Mouse (Mus musculus) ES-Bruce4 (cell line): ENCODE data around the gene Hpn. TPM values are rescaled to one million over a fixed set of nuclear protein-coding genes. Genes with fewer than 3 reads are reported as not detected.

Experiments
- H3K27ac ChIP-seq: 2 replicates; pipeline ENCODE4 v1.5.1; 2012; ENCODE audit warnings: low read length, inconsistent platforms; ENCODE audit not compliant: insufficient read depth
- H3K27me3 ChIP-seq: 2 replicates; pipeline ENCODE4 v1.6.1; 2012; ENCODE audit warnings: mild to moderate bottlenecking, low read length, inconsistent platforms; ENCODE audit not compliant: control insufficient read depth, poor library complexity, insufficient read depth, severe bottlenecking
- H3K36me3 ChIP-seq: 2 replicates; pipeline ENCODE4 v1.6.1; 2012; ENCODE audit warnings: inconsistent platforms, mild to moderate bottlenecking, low read length, moderate library complexity; ENCODE audit not compliant: control insufficient read depth, poor library complexity, insufficient read depth, severe bottlenecking
- H3K4me1 ChIP-seq: one replicate; pipeline ENCODE4 v1.8.1; 2011; ENCODE audit warnings: low read length; ENCODE audit not compliant: control insufficient read depth, insufficient read depth
- H3K4me3 ChIP-seq: 2 replicates; pipeline ENCODE4 v1.5.1; 2011; ENCODE audit warnings: low read depth, mild to moderate bottlenecking, low read length
- H3K9ac ChIP-seq: 2 replicates; pipeline ENCODE4 v1.6.1; 2012; ENCODE audit warnings: low read depth, mild to moderate bottlenecking, inconsistent platforms; ENCODE audit not compliant: poor library complexity, severe bottlenecking
- H3K9me3 ChIP-seq: replicated peaks from 2 replicates; pipeline ENCODE4 v1.6.1; 2012; ENCODE audit warnings: mild to moderate bottlenecking, low read length, inconsistent platforms; ENCODE audit not compliant: control insufficient read depth, poor library complexity, insufficient read depth, severe bottlenecking
- CTCF ChIP-seq: IDR thresholded peaks from one replicate; pipeline ENCODE4 v1.8.1; 2011; ENCODE audit warnings: low read depth, low read length
- EP300 ChIP-seq: IDR thresholded peaks from 2 replicates; pipeline ENCODE4 v1.6.1; 2011; ENCODE audit warnings: low read depth, low read length; ENCODE audit not compliant: insufficient read depth
- POLR2A ChIP-seq: IDR thresholded peaks from one replicate; pipeline ENCODE4 v1.8.1; 2011; ENCODE audit warnings: low read length; ENCODE audit not compliant: insufficient read depth
- polyA plus RNA-seq: library from polyadenylated mRNA; stranded (reverse); fragments of >200 nt; gene quantifications from 2 replicates; pipeline ENCODE4 v1.2.4, GENCODE M21; 2011; ENCODE audit warnings: low read depth; ENCODE audit not compliant: missing spikeins, insufficient read depth, insufficient read length

Gene Hpn
- polyA plus RNA-seq, 1 experiment = 28.7 TPM

GRCm38 (mm10) chr7:31144886-31145285 is 29.8 kb upstream of the Hpn start:
- H3K9ac ChIP-seq = no peak overlapping the region
- H3K4me3 ChIP-seq = no peak overlapping the region
- H3K9me3 ChIP-seq = no peaks in the 10 kb centered on the region
- H3K4me1 ChIP-seq = peaks cover 4% of the 10 kb centered on the region
- peaks cover 24% of the 10 kb centered on the region for H3K36me3 ChIP-seq
- H3K27me3 ChIP-seq = no peaks in the 10 kb centered on the region
- H3K27ac ChIP-seq = no peak overlapping the region
- TF ChIP-seq EP300 (no peak), POLR2A (no peak), CTCF (peak; percentile 73)

- TF ChIP-seq POLR2A = no peak
- TF ChIP-seq CTCF = no peak
- no peak for TF ChIP-seq EP300
- peaks cover 1% of the 10 kb centered on the region for H3K4me1 ChIP-seq
- peaks cover 58% of the 10 kb centered on the region for H3K36me3 ChIP-seq
- no peak overlapping the region for H3K27ac ChIP-seq
- no peak overlapping the region for H3K9ac ChIP-seq
- no peaks in the 10 kb centered on the region for H3K9me3 ChIP-seq
- H3K27me3 ChIP-seq = no peaks in the 10 kb centered on the region
- H3K4me3 ChIP-seq = no peak overlapping the region
Observed at GRCm38 (mm10) chr7:31140941-31141340, 25.9 kb upstream of the Hpn start.

- TF ChIP-seq EP300 = no peak
- no peak for TF ChIP-seq CTCF
- no peak for TF ChIP-seq POLR2A
- Histone ChIP-seq H3K9ac (no peak overlapping the region), H3K27ac (no peak overlapping the region), H3K4me1 (peaks cover 1% of the 10 kb centered on the region), H3K4me3 (no peak overlapping the region), H3K36me3 (peaks cover 61% of the 10 kb centered on the region), H3K27me3 (no peaks in the 10 kb centered on the region), H3K9me3 (no peaks in the 10 kb centered on the region)
Observed at GRCm38 (mm10) chr7:31140302-31140701, 25.2 kb upstream of the Hpn start.

- TF ChIP-seq EP300 (no peak), POLR2A (no peak), CTCF (peak; percentile 73)
- H3K27ac ChIP-seq = no peak overlapping the region
- peaks cover 63% of the 10 kb centered on the region for H3K36me3 ChIP-seq
- H3K27me3 ChIP-seq = no peaks in the 10 kb centered on the region
- H3K4me3 ChIP-seq = no peak overlapping the region
- H3K9me3 ChIP-seq = no peaks in the 10 kb centered on the region
- H3K4me1 ChIP-seq = no peaks in the 10 kb centered on the region
- H3K9ac ChIP-seq = no peak overlapping the region
Observed at GRCm38 (mm10) chr7:31139765-31140164, 24.7 kb upstream of the Hpn start.

DNA sequence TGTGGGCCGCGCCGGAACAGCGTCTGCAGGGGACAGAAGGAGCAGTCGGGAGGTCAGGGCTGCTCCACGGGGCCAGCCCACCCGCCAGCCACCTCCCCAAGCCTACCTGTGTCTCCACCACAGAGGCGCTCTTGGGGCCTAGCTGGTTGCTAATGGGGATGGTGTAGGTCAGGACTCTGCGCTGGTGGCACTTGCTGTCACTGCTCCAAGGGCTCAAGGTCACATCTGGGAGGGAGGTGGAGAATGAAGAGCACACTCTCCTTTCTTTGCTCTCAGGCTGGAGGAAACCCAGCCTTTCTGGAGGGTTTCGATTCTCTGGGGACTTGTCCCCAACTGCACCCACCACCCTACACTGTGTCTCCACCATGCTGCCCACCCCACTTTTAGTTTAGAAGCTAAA is 20.6 kb upstream of the Hpn start:
- H3K4me1 ChIP-seq = no peaks in the 10 kb centered on the region
- H3K36me3 ChIP-seq = peaks cover 61% of the 10 kb centered on the region
- H3K4me3 ChIP-seq = no peak overlapping the region
- no peaks in the 10 kb centered on the region for H3K9me3 ChIP-seq
- TF ChIP-seq EP300 = no peak
- TF ChIP-seq POLR2A = no peak
- H3K27me3 ChIP-seq = no peaks in the 10 kb centered on the region
- H3K9ac ChIP-seq = no peak overlapping the region
- no peak overlapping the region for H3K27ac ChIP-seq

DNA sequence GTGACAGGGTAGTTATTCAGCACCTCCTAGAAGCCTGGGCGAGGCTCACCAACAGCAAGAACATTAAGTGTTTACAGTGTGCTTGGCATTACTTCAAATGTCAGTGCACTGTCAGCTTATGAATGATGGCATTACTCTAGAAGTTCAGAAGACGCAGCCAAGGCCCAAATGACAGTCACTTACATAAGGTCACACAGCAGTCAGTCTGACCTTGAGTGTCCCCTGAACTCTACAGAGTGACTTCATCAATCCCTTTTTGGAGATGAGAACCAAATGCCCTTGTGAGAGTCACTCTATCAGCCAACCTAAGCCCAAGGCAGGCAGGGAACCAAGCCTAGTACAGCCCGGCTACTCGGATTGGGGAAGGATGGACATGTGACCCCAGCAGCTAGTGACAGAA is 16.8 kb upstream of the Hpn start:
- no peaks in the 10 kb centered on the region for H3K4me1 ChIP-seq
- no peaks in the 10 kb centered on the region for H3K27me3 ChIP-seq
- no peak for TF ChIP-seq EP300
- no peak for TF ChIP-seq POLR2A
- TF ChIP-seq CTCF = no peak
- H3K9me3 ChIP-seq = no peaks in the 10 kb centered on the region
- H3K27ac ChIP-seq = no peak overlapping the region
- H3K36me3 ChIP-seq = peaks cover 47% of the 10 kb centered on the region
- H3K4me3 ChIP-seq = no peak overlapping the region
- H3K9ac ChIP-seq = no peak overlapping the region
